Mouse (Mus musculus): ENCODE results near the gene Gm3776. TPM values are rescaled to one million over a fixed set of nuclear protein-coding genes. Genes with fewer than 3 reads are reported as not detected.

Gm3776 gene
- 1.8 TPM for polyA plus RNA-seq (2014; fragmentation: Illumina TruSeq; extraction: RNeasy Lipid Tissue Mini Kit (QIAGEN cat#74804); ENCODE audit: low read depth, low replicate concordance)

GRCm38 (mm10) chr9:78256914-78257313 lies at the start of gene Gm3776:
Gm3776 (plus strand) TSS chr9:78257129.

GRCm38 (mm10) chr9:78230461-78230860 lies 26.5 kb upstream of the Gm3776 start, which contains the start of gene Gsta1:
Gsta1 (plus strand) TSS chr9:78230656.

GRCm38 (mm10) chr9:78289723-78290122 lies 32.8 kb downstream of the Gm3776 start, which contains the start of gene Gm10639:
Gm10639 (plus strand) TSS chr9:78289923.

GRCm38 (mm10) chr9:78314696-78315095 lies 57.8 kb downstream of the Gm3776 start, which contains the start of gene Omt2a:
Omt2a (minus strand) TSS chr9:78314796.

Other genes starting within 250 kb of the Gm3776 start
- gene Gcm1, start 205.2 kb upstream of the Gm3776 start, polyA plus RNA-seq (2014; fragmentation: Illumina TruSeq; extraction: RNeasy Lipid Tissue Mini Kit (QIAGEN cat#74804); ENCODE audit: low read depth, low replicate concordance): not detected
- 51.9 TPM for gene Fbxo9, start 148.1 kb upstream of the Gm3776 start, polyA plus RNA-seq (2014; fragmentation: Illumina TruSeq; extraction: RNeasy Lipid Tissue Mini Kit (QIAGEN cat#74804); ENCODE audit: low read depth, low replicate concordance)
- 20.8 TPM for gene Ick, start 147.9 kb upstream of the Gm3776 start, polyA plus RNA-seq (2014; fragmentation: Illumina TruSeq; extraction: RNeasy Lipid Tissue Mini Kit (QIAGEN cat#74804); ENCODE audit: low read depth, low replicate concordance)
- 80.6 TPM for gene Gsta4, start 74.4 kb upstream of the Gm3776 start, polyA plus RNA-seq (2014; fragmentation: Illumina TruSeq; extraction: RNeasy Lipid Tissue Mini Kit (QIAGEN cat#74804); ENCODE audit: low read depth, low replicate concordance)
- 12.1 TPM for gene Gsta1, start 26.5 kb upstream of the Gm3776 start, polyA plus RNA-seq (2014; fragmentation: Illumina TruSeq; extraction: RNeasy Lipid Tissue Mini Kit (QIAGEN cat#74804); ENCODE audit: low read depth, low replicate concordance)
- 0.85 TPM for gene Gm10639, start 32.8 kb downstream of the Gm3776 start, polyA plus RNA-seq (2014; fragmentation: Illumina TruSeq; extraction: RNeasy Lipid Tissue Mini Kit (QIAGEN cat#74804); ENCODE audit: low read depth, low replicate concordance)
- not detected for gene Omt2a, start 57.7 kb downstream of the Gm3776 start, polyA plus RNA-seq (2014; fragmentation: Illumina TruSeq; extraction: RNeasy Lipid Tissue Mini Kit (QIAGEN cat#74804); ENCODE audit: low read depth, low replicate concordance)
- not detected for gene Omt2b, start 70.5 kb downstream of the Gm3776 start, polyA plus RNA-seq (2014; fragmentation: Illumina TruSeq; extraction: RNeasy Lipid Tissue Mini Kit (QIAGEN cat#74804); ENCODE audit: low read depth, low replicate concordance)
- gene Gsta2, start 98.7 kb downstream of the Gm3776 start, polyA plus RNA-seq (2014; fragmentation: Illumina TruSeq; extraction: RNeasy Lipid Tissue Mini Kit (QIAGEN cat#74804); ENCODE audit: low read depth, low replicate concordance): 236 TPM
- not detected for gene Dppa5a, start 111.0 kb downstream of the Gm3776 start, polyA plus RNA-seq (2014; fragmentation: Illumina TruSeq; extraction: RNeasy Lipid Tissue Mini Kit (QIAGEN cat#74804); ENCODE audit: low read depth, low replicate concordance)
- not detected for gene Ooep, start 121.6 kb downstream of the Gm3776 start, polyA plus RNA-seq (2014; fragmentation: Illumina TruSeq; extraction: RNeasy Lipid Tissue Mini Kit (QIAGEN cat#74804); ENCODE audit: low read depth, low replicate concordance)
- not detected for gene Ddx43, start 138.6 kb downstream of the Gm3776 start, polyA plus RNA-seq (2014; fragmentation: Illumina TruSeq; extraction: RNeasy Lipid Tissue Mini Kit (QIAGEN cat#74804); ENCODE audit: low read depth, low replicate concordance)
- 0.45 TPM for gene Cgas, start 186.1 kb downstream of the Gm3776 start, polyA plus RNA-seq (2014; fragmentation: Illumina TruSeq; extraction: RNeasy Lipid Tissue Mini Kit (QIAGEN cat#74804); ENCODE audit: low read depth, low replicate concordance)
- gene Mto1, start 191.1 kb downstream of the Gm3776 start, polyA plus RNA-seq (2014; fragmentation: Illumina TruSeq; extraction: RNeasy Lipid Tissue Mini Kit (QIAGEN cat#74804); ENCODE audit: low read depth, low replicate concordance): 15.4 TPM
- not detected for gene Gm17324, start 191.7 kb downstream of the Gm3776 start, polyA plus RNA-seq (2014; fragmentation: Illumina TruSeq; extraction: RNeasy Lipid Tissue Mini Kit (QIAGEN cat#74804); ENCODE audit: low read depth, low replicate concordance)
- gene Eef1a1, start 232.0 kb downstream of the Gm3776 start, polyA plus RNA-seq (2014; fragmentation: Illumina TruSeq; extraction: RNeasy Lipid Tissue Mini Kit (QIAGEN cat#74804); ENCODE audit: low read depth, low replicate concordance): 3,578 TPM